Mouse (Mus musculus): ENCODE measurements around the gene Cntd1. TPM values are rescaled to one million over a fixed set of nuclear protein-coding genes. Genes with fewer than 3 reads are reported as not detected.

Gene Cntd1
- total RNA-seq (2014; rRNA removed) (not detected in 2 replicates), polyA plus RNA-seq (2015; fragmentation: Nextera tagmentation; extraction: Ambion mirVana) (0.25 and 0.42 TPM in 2 replicates)

GRCm38 (mm10) chr11:101278223-101279192, at the start of gene Cntd1, which contains the start of gene Coa3:
Cntd1 (plus strand) TSS chr11:101279012.
Coa3 (minus strand) TSS chr11:101279114.
- 11% methylated on average over 45 of the region's 45 CpGs for WGBS
- H3K4me1 ChIP-seq (ENCODE audit: insufficient read depth, low read length) = peaks cover 16% of the 10 kb centered on the region; the same call in 1 of the 2 replicates
- no peaks in the 10 kb centered on the region for H3K27me3 ChIP-seq (ENCODE audit: insufficient read depth, low read length)
- peak within 1 kb of the TSS; percentile 61 for H3K4me2 ChIP-seq (ENCODE audit: low read depth, low read length, poor library complexity, severe bottlenecking)
- TF ChIP-seq CTCF (IDR thresholded peaks at IDR 0.05) = peak; percentile 57
- peak within 1 kb of the TSS; percentile 79 for H3K27ac ChIP-seq (ENCODE audit: low read depth, low read length)
- peak; percentile 93 for ATAC-seq (ENCODE audit: low FRiP score)
- DNase-seq (ENCODE audit: low spot score) = peak; percentile 97
- peak within 1 kb of the TSS; percentile 84 for H3K9ac ChIP-seq (replicated peaks; ENCODE audit: low read length, poor library complexity, severe bottlenecking)
- H3K36me3 ChIP-seq (ENCODE audit: insufficient read depth, low read length) = no peaks in the 10 kb centered on the region
- H3K9me3 ChIP-seq (ENCODE audit: low read length) = no peaks in the 10 kb centered on the region
- peak within 1 kb of the TSS; percentile 69 for H3K4me3 ChIP-seq (ENCODE audit: low read depth, low read length)

- Histone ChIP-seq H3K4me3 (ENCODE audit: low read depth, low read length) (no peak overlapping the region), H3K27ac (ENCODE audit: low read depth, low read length) (no peak overlapping the region), H3K36me3 (ENCODE audit: insufficient read depth, low read length) (no peaks in the 10 kb centered on the region), H3K4me1 (ENCODE audit: insufficient read depth, low read length) (no peaks in the 10 kb centered on the region), H3K9ac (replicated peaks; ENCODE audit: low read length, poor library complexity, severe bottlenecking) (no peak overlapping the region), H3K27me3 (ENCODE audit: insufficient read depth, low read length) (no peaks in the 10 kb centered on the region), H3K4me2 (ENCODE audit: low read depth, low read length, poor library complexity, severe bottlenecking) (no peak overlapping the region), H3K9me3 (ENCODE audit: low read length) (no peaks in the 10 kb centered on the region)
- WGBS = 18% methylated on average over 8 of the region's 8 CpGs
- no peak for ATAC-seq (ENCODE audit: low FRiP score)
- no peak for DNase-seq (ENCODE audit: low spot score)
- no peak for TF ChIP-seq CTCF (IDR thresholded peaks at IDR 0.05)
Observed at GRCm38 (mm10) chr11:101229361-101229900, 49.4 kb upstream of the Cntd1 start.

GRCm38 (mm10) chr11:101230061-101230511, 48.7 kb upstream of the Cntd1 start:
- TF ChIP-seq CTCF (IDR thresholded peaks at IDR 0.05) = no peak
- no peaks in the 10 kb centered on the region for H3K4me1 ChIP-seq (ENCODE audit: insufficient read depth, low read length)
- no peak overlapping the region for H3K4me3 ChIP-seq (ENCODE audit: low read depth, low read length)
- ATAC-seq (ENCODE audit: low FRiP score) = no peak
- H3K27me3 ChIP-seq (ENCODE audit: insufficient read depth, low read length) = no peaks in the 10 kb centered on the region
- H3K27ac ChIP-seq (ENCODE audit: low read depth, low read length) = no peak overlapping the region
- WGBS = 36% methylated on average over 2 of the region's 2 CpGs
- peak; percentile 26 for DNase-seq (ENCODE audit: low spot score)
- H3K9me3 ChIP-seq (ENCODE audit: low read length) = no peaks in the 10 kb centered on the region
- no peaks in the 10 kb centered on the region for H3K36me3 ChIP-seq (ENCODE audit: insufficient read depth, low read length)
- no peak overlapping the region for H3K4me2 ChIP-seq (ENCODE audit: low read depth, low read length, poor library complexity, severe bottlenecking)
- no peak overlapping the region for H3K9ac ChIP-seq (replicated peaks; ENCODE audit: low read length, poor library complexity, severe bottlenecking)

- no peak overlapping the region for H3K9ac ChIP-seq (replicated peaks; ENCODE audit: low read length, poor library complexity, severe bottlenecking)
- 19% methylated on average over 5 of the region's 5 CpGs for WGBS
- H3K4me1 ChIP-seq (ENCODE audit: insufficient read depth, low read length) = no peaks in the 10 kb centered on the region
- DNase-seq (ENCODE audit: low spot score) (no peak), ATAC-seq (ENCODE audit: low FRiP score) (no peak)
- no peaks in the 10 kb centered on the region for H3K9me3 ChIP-seq (ENCODE audit: low read length)
- no peaks in the 10 kb centered on the region for H3K36me3 ChIP-seq (ENCODE audit: insufficient read depth, low read length)
- H3K4me2 ChIP-seq (ENCODE audit: low read depth, low read length, poor library complexity, severe bottlenecking) = no peak overlapping the region; the same call in 1 of the 2 replicates
- TF ChIP-seq CTCF (IDR thresholded peaks at IDR 0.05) = no peak
- 0 out of 2 replicates have a peak overlapping the region, but pooled peaks have one; percentile 26 for H3K27ac ChIP-seq (ENCODE audit: low read depth, low read length)
- no peaks in the 10 kb centered on the region for H3K27me3 ChIP-seq (ENCODE audit: insufficient read depth, low read length)
- H3K4me3 ChIP-seq (ENCODE audit: low read depth, low read length) = no peak overlapping the region
Observed at GRCm38 (mm10) chr11:101230526-101230925, 48.3 kb upstream of the Cntd1 start.

GRCm38 (mm10) chr11:101230991-101231871, 47.6 kb upstream of the Cntd1 start:
- Histone ChIP-seq H3K4me2 (ENCODE audit: low read depth, low read length, poor library complexity, severe bottlenecking) (peak overlapping the region; percentile 5; the same call in 1 of the 2 replicates), H3K9ac (replicated peaks; ENCODE audit: low read length, poor library complexity, severe bottlenecking) (no peak overlapping the region), H3K36me3 (ENCODE audit: insufficient read depth, low read length) (no peaks in the 10 kb centered on the region), H3K27me3 (ENCODE audit: insufficient read depth, low read length) (no peaks in the 10 kb centered on the region), H3K4me1 (ENCODE audit: insufficient read depth, low read length) (no peaks in the 10 kb centered on the region), H3K9me3 (ENCODE audit: low read length) (no peaks in the 10 kb centered on the region), H3K27ac (ENCODE audit: low read depth, low read length) (0 out of 2 replicates have a peak overlapping the region, but pooled peaks have one; percentile 32), H3K4me3 (ENCODE audit: low read depth, low read length) (no peak overlapping the region)
- WGBS = 15% methylated on average over 18 of the region's 18 CpGs
- DNase-seq (ENCODE audit: low spot score) = peak; percentile 28
- TF ChIP-seq CTCF (IDR thresholded peaks at IDR 0.05) = no peak
- ATAC-seq (ENCODE audit: low FRiP score) = no peak

All from midbrain, postnatal 0 days (tissue).